Mouse (Mus musculus) left cerebral cortex, postnatal 25 days (tissue): Measurements from ENCODE around the gene Plekho2. TPM values are rescaled to one million over a fixed set of nuclear protein-coding genes. Genes with fewer than 3 reads are reported as not detected.
A peak's percentile ranks its signal among the peaks of the same experiment; 100 is the strongest.

Source experiments
- DNase-seq, 2 experiments: peaks; one replicate each; pipeline ENCODE4 v3.0.0; 2022; ENCODE audit warnings: low spot score in 2 of 2, mixed read lengths in 1 of 2
- intact Hi-C: fragments of 180-260 bp; cut with DNase I; formaldehyde crosslinking; loops from one replicate; pipeline ENCODE4 v1.15.1; 2025
- total RNA-seq, 2 experiments: library from RNA; stranded (reverse); gene quantifications; 2 replicates each; pipeline ENCODE4 v1.2.3; 2021

Plekho2 gene
- 10 to 100 TPM; 13.3 to 17.0 TPM for total RNA-seq

- DNase-seq = peak; percentile 77 to 90
Observed at GRCm38 (mm10) chr9:65579781-65580371, at the start of gene Plekho2. Gene Plekho2 (minus strand): TSS chr9:65580040.

DNA sequence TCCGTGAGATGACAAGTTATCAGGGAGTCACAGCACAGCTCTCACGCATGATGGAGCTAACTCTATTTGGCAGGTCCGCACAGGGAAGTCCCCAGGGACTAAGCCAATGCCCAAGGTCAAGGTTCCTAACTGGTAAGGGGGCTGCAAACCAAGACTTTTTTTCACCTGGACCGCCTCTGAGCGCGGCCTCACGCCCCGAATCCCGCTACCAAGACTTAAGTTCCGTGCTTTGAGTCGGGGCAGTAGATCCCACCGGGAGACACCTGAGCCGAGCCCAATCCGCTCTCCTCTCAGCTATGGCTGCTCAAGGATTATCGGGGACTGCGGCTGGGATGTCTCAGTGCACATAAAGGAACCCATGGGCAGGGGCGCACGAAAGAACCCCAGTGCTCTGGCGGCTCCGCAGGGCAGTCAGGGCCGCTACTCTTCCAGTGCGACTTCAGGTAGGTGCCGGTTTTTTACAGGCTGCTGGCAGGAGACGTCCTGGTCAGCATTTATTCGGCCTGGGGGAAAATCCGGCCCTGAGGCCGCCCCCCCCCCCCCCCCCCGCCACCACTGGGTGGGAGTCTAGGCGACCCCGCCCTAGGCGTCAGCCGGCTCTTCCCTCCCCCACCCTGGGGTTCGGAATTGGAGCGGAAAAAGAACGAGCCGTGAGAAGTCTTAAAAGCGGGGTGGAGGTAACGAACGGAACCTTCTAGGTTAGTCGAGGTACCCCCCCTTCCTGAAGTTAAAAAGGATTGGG, 49.4 kb upstream of the Plekho2 start, which contains the start of gene Rbpms2:
Gene Rbpms2, plus strand, starts transcription at position 624 of the 742 bp plus-strand sequence.
- intact Hi-C loops = no loop called here
- DNase-seq = no peak

More at GRCm38 (mm10) chr9:65579781-65580371, at the start of gene Plekho2:
- intact Hi-C loops = no loop called here

- no peak for DNase-seq
- intact Hi-C loops = no loop called here
Observed at GRCm38 (mm10) chr9:65624266-65624665, 44.4 kb upstream of the Plekho2 start.

DNA sequence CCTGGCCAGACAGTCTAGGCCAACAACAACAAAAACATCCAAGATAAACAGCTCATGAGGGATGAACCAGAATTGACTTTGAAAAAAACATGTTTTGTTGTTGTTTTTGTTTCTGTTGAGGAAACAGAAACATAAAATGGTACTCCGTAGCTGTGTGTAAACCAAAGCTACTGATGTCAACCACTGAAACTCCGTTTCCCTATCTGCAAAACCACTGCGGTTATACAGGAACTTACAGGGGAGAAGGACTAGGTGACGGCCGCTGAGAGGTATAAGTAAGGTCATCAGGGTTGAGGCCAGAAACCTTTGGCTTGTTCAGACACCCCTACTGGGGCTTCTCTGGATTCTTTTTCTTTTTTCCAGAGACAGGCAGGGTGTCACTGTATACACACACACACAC, 43.0 kb upstream of the Plekho2 start:
- no peak for DNase-seq
- intact Hi-C loops = no loop called here

GRCm38 (mm10) chr9:65621666-65622065, 41.8 kb upstream of the Plekho2 start:
- DNase-seq = no peak
- intact Hi-C loops = no loop called here

DNA sequence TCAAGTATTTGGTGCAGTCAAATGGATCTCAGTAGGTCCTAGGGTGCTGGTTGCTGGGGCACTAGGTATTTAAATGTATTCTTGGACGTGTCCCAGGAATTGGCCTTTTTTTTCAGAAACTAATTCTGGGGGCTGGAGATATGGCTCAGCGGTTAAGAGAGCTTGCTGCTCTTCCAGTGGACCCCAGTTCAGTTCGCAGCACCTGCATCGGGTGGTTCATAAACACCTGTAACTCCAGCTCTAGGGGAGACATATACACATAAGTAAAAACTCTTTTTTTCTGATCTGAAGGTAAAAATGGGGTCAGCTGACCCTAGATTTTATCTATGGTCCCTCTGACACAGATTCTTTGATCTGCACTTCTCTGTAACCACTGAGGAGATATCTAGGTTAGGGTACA, 41.4 kb upstream of the Plekho2 start:
- intact Hi-C loops = no loop called here
- DNase-seq = no peak

GRCm38 (mm10) chr9:65619311-65619710, 39.5 kb upstream of the Plekho2 start:
- DNase-seq = no peak
- intact Hi-C loops = no loop called here

DNA sequence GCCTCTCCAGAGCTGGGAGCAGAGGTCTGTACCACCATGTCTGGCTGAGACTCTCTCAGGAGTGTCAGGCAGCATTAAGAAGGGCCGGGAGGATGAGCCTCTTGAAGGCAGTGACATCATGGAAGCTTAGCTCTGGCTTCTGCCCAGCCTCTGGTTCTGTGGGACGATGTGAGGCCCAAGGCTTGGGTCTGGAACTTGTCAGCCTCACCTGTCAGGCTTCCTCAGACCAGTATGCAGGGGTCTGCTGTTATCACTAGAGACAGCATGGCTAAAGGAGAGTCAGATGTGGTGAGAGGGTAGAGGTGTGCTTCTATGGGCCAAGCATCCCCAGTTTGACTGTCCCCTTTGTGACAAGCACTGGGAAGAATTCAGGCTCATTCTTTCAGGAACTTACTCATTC, 33.3 kb upstream of the Plekho2 start:
- DNase-seq = no peak
- intact Hi-C loops = no loop called here

DNA sequence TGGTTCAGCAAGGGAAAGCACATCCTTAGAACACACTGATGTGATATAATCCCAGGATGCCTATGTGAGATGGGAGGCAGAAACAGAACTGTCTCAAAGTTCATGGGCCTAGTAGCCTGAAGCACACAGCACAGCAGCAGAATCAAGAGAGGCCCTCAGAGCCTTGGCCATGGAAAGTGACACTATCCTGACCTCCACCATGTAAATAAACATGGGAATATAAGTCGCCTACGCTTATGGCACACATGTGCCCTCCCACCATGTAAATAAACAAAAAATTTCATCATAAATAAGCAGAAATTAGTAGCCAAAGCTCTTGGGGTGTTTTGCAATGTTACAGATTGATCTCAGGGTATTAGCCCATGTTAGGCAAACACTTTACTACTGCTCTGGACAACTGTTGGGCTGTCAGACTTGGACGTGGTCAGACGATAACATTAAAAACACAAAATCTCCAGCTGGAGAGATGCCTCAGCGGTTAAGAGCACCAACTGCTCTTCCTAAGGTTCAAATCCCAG, 32.2 kb upstream of the Plekho2 start:
- intact Hi-C loops = no loop called here
- DNase-seq = no peak

DNA sequence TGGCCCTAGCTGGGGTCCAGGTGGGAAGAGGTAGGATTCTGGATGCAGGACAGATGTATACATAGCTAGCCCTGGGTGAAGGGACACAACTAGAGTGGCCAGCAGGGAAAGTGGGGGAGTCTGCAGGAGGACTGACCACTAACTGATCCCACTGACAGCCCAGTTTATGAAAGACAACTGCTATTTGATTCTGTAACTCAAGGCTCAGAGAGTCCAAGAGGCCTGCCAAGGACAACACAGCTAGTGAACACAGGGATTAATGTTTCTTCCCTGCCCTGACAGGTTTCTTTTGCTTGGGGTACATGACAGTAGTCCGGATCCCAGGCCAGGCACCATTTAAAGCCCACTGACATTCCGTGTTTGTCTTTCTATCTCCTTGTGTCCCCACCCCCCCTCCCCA, 27.3 kb upstream of the Plekho2 start:
- DNase-seq = no peak
- intact Hi-C loops = loop anchor here (10.0 kb wide), 1 partner anchor 398 kb away; no protein-coding TSS in a partner anchor

GRCm38 (mm10) chr9:65606321-65607109, 26.7 kb upstream of the Plekho2 start:
- intact Hi-C loops = loop anchor here (10.0 kb wide), 1 partner anchor 398 kb away; no protein-coding TSS in a partner anchor
- no peak for DNase-seq

DNA sequence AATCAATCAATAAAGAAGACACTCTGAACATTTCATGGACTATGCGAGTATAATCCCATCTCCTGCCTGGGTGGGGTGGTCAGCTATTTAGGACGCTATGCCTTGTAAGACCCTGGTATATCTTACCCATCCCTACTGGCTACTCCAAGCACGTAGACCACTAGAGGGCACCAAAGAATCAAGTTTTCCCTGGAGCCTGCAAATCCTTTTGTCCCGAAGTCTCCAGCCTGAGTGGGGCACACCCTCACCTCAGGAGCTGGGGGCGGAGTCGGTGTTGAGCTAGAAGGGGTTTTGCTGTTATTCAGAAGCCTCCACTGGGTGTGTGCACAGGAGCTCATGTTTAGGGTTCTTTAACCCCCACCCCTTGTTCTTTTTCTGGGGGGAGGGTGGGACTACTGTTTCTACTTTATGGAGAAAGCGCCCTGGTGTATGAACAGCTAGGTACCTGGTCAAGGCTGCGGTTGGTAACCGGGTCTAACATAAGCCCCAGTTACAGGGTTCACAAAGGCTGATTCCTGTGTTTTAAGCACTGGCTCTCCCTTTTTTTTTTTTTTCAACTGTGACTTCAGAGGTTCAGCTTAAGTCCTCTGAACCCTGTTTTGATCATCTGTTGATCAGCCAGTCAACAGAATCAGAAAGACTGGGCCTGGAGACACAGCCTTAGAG, 25.8 kb upstream of the Plekho2 start:
- intact Hi-C loops = loop anchor here (1.0 to 10.0 kb wide), 2 partner anchors 59 to 399 kb away; no protein-coding TSS in a partner anchor
- DNase-seq = peak; percentile 35 to 67

DNA sequence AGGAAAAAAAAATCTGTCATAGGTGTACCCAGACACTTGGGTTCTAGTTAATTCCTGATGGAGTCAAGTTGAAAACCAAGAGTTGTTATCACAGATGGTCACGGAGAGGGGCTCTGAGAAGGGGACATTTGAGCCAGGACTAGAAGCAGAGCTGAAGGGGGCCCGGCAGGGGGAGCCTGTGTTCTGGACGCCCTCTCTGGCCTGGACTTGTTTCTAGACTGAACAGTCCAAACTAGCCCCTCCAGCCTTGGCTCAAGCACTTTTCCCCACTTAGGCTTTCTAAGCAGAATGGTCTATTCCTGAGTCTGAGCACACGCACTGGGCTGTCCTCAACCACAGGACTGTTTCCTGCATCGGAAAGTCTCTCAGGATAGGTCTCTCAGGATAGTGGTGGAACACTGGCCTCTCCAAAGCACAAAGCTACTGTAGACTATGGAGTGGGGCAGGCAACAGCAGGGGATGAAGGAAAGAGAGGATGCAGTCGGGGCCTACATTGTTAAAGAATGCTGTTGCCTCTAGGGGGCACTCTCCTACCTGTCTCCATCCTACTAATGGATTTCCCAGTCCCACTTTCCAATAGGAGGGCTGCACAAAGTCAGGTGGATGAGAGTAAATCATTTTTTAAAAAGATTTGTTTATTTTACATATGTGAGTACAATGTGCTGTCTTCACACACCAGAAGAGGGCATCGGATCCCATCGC, 23.7 kb upstream of the Plekho2 start:
- intact Hi-C loops = loop anchor here (5.0 to 10.0 kb wide), 2 partner anchors 249 to 401 kb away; no protein-coding TSS in a partner anchor
- DNase-seq = no peak

DNA sequence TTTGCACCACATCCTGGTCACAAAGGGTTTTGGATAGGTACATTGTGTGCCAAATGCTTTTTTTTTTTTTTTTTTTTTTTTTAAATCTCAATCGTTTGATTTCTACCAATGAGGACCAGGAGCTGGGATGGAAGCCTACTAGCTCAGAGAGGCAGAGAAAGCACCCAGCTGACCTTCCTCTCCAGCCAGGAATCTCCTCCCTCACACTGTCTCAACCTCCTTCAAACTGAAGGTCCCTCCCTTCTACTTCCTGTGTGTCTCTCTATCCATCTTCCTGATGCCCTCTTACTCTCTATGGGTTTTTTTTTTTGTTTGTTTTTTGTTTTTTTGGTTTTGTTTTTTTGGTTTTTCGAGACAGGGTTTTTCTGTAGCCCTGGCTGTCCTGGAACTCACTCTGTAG, 21.1 kb upstream of the Plekho2 start:
- no peak for DNase-seq
- intact Hi-C loops = loop anchor here (5.0 to 10.0 kb wide), 2 partner anchors 251 to 404 kb away; no protein-coding TSS in a partner anchor

DNA sequence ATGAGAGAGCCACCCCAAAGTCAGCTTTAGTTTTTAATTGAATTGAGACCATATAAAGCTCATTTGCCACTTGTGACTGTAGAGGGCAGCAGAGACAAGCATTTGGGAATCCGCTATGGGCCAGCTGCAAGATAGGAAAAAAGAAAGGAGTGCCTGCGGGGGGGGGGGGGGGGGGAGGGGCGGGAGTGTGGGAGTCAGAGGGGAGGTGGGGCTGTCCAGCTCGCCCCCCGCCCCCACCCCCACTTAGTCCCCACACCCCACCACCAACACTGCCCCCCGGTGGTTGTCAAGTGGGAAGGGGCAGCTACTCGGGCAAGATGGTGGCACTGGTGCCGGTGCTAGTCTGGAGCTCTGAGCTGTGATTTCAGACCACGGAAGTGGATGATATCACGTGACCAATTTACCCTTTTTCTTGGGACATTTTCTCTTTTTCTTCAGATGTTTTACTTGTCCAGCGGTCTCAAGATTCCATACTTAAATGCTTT, 19.0 kb upstream of the Plekho2 start:
- DNase-seq = peak in 1 of 2 experiments; percentile 54
- intact Hi-C loops = no loop called here

GRCm38 (mm10) chr9:65593596-65593995, 13.8 kb upstream of the Plekho2 start:
- intact Hi-C loops = no loop called here
- no peak for DNase-seq

DNA sequence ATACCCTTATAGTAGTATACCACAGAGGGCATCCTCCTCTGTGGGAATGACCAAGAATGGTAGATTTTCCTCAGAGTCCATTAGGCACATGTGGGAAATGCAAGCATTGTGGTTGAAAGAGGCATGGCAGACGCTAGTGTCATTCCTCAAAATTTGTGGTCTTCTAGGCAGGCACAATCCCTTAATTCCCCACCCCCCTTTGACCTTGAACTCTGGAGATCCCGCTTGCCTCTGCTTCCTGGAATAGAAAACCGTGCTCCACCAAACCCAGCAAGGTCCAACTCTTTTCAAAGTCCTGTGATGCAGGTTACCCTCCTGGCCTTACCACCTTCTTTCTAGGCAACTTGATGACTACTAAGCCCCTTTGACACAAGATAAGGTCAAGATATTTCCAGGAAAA, 12.9 kb upstream of the Plekho2 start:
- intact Hi-C loops = no loop called here
- DNase-seq = no peak

DNA sequence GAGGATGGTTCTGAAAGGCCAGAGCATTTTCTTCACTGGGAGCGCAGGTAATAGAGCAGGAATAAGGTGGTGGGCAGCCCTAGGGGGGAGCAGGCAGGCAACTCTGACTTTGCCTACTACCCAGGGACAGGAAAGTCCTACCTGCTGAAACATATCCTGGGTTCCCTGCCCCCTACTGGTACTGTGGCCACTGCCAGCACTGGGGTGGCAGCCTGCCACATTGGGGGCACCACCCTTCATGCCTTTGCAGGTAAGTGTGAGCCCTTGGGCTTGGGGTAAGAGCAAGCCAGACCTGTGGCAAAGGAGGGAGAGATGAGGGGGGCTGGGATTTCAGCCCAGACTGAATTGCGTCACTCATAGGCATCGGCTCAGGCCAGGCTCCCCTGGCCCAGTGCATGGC, 9.3 kb upstream of the Plekho2 start:
- no peak for DNase-seq
- intact Hi-C loops = no loop called here
